Mouse (Mus musculus): ENCODE measurements around the gene Bcas3.

DNA sequence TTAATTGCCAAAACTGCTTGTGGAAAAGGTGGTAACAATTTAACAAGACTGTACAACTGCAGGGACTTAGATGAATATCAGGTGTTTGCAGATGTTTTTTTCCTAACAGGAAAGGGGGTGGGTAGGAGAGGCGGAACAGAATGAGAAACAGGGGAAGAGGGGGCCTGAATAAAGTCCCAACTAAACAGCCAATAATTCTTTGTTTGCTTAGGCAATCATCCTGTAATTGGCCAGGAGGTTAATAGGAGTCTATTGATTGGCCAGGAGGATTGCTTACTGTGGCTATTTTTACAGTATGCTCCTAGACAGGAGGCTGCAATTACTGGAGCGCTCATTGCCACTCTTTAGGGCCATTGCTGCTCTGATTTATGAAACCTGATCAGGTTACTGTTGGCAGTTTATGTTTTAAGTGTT, 279.6 kb downstream of the Bcas3 start:
- TF ChIP-seq CTCF (IDR thresholded peaks at IDR 0.05; ENCODE audit: borderline replicate concordance, insufficient read depth, low read length) (no peak), POLR2A (IDR thresholded peaks at IDR 0.05; ENCODE audit: low read depth, low read length) (no peak)
